Mouse (Mus musculus): ENCODE measurements around the gene F13a1.

The F13a1 gene

DNA sequence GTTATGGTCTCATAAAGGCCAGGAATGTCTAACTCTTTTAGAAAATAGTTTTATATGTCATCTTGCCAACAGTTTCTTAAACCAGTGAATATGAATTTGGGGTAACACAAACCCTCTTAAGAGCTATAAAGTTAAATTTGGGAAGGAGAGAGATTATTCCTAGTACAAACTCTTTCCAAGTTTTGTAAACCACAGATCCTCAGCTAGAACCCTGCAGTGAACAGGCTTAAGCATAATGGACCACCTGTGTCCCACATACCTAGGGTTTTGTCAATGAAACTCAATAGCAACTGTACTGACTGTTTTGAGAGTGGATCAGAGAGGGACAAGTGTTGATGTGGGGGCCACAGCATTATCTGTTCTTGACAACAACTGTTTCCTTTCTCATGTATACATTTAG lies 96.4 kb downstream of the F13a1 start:
- DNase-seq (ENCODE audit: low spot score in 2 of 2), result no peak

- no peak for DNase-seq (ENCODE audit: low spot score in 2 of 2)
Measured at GRCm38 (mm10) chr13:36941891-36942290, 108.2 kb downstream of the F13a1 start.

DNA sequence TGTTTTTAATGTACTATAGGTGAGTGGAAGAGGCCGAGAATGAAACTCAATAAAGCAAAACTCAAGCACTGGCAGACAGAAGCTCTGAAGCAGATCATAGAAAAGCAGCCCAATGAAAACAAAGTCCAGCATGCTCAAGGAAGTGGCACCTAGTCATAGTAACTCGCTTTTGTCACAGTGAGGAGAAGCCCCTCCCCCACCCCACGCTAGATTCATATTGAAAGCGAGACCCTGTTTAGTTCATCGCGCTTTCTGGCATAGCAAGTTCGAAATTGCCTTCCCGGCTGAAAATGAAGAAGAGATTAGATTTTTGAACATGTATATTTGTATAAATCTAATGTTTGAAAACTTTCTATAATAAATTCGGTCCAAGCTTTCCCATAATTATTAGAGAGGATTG lies 118.0 kb downstream of the F13a1 start:
- DNase-seq (ENCODE audit: low spot score in 2 of 2), result no peak

GRCm38 (mm10) chr13:36919737-36920136 lies 130.3 kb downstream of the F13a1 start:
- no peak for DNase-seq (ENCODE audit: low spot score in 2 of 2)

GRCm38 (mm10) chr13:36903885-36904284 lies 146.2 kb downstream of the F13a1 start:
- DNase-seq (ENCODE audit: low spot score in 2 of 2), result no peak

- no peak for DNase-seq (ENCODE audit: low spot score in 2 of 2)
Measured at GRCm38 (mm10) chr13:36903447-36903846, 146.6 kb downstream of the F13a1 start.

DNA sequence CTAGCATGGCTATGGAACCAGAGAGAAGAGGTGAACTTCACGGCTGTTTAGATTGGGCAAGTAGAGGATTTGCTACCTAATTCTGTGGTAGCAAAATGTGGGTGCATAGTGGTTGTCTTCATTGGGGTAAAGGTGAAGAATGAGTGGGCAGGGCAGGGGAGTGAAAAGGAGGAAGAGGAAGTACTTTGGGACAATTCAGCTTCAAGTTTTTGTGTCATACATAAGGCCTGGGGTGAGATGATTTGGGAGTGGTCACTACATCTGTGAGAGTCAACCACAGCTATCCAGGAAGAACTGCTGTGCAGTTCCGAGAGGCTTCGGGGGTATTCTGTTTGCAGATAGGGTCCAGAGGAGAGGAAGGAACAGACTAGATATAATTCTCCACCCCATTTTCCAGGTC lies 148.4 kb downstream of the F13a1 start:
- no peak for DNase-seq (ENCODE audit: low spot score in 2 of 2)

- DNase-seq (ENCODE audit: low spot score in 2 of 2), result no peak
Measured at GRCm38 (mm10) chr13:36901016-36901415, 149.0 kb downstream of the F13a1 start.

- no peak for DNase-seq (ENCODE audit: low spot score in 2 of 2)
Measured at GRCm38 (mm10) chr13:36896061-36896460, 154.0 kb downstream of the F13a1 start.

DNA sequence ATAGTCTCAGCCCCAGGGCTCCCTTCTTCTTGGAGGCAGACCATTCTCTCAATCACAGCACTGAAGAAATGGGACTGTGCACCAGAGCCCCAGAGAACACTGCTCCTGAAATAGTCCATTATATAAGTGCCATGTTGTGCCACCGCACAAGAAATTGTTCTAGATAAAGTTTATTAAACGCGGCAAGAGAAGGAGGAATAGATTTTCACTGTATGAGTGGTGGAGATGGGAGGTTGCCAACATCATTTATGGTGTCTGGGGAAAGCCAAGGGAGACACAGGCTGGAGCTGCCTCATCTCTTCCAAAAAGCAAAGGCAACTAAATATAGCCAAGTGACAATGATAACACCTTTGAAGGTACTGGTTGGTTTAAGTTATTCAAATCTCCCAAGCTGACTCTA lies 156.3 kb downstream of the F13a1 start:
- DNase-seq (ENCODE audit: low spot score in 2 of 2), result peak in 1 of 2 experiments; percentile 13

GRCm38 (mm10) chr13:36892216-36892615 lies 157.8 kb downstream of the F13a1 start:
- no peak for DNase-seq (ENCODE audit: low spot score in 2 of 2)

GRCm38 (mm10) chr13:36885973-36886372 lies 164.1 kb downstream of the F13a1 start:
- DNase-seq (ENCODE audit: low spot score in 2 of 2), result no peak

- DNase-seq (ENCODE audit: low spot score in 2 of 2), result no peak
Measured at GRCm38 (mm10) chr13:36839111-36839510, 210.9 kb downstream of the F13a1 start.

Measured in frontal cortex, postnatal 10 days (tissue).